Mouse (Mus musculus) CH12.LX (cell line): Measurements from ENCODE around the gene Tmcc1. TPM values are rescaled to one million over a fixed set of nuclear protein-coding genes. Genes with fewer than 3 reads are reported as not detected.

Experiments used
- DNase-seq: peaks from one replicate; pipeline ENCODE4 v3.0.0-alpha.2; 2013; ENCODE audit errors: extremely low read depth
- H3K27ac ChIP-seq: 2 replicates; pipeline ENCODE4 v1.5.1; 2012; ENCODE audit warnings: low read depth, mild to moderate bottlenecking, control low read depth, moderate library complexity; ENCODE audit not compliant: insufficient read depth
- H3K27me3 ChIP-seq: replicated peaks from 2 replicates; pipeline ENCODE3; 2012; ENCODE audit warnings: inconsistent platforms
- H3K36me3 ChIP-seq, 2 experiments: replicated peaks in 1 of 2; 2 replicates each; pipeline versions ENCODE3 to v1.6.1; 2012; ENCODE audit warnings: inconsistent platforms in 1 of 2, low read length in 1 of 2, mild to moderate bottlenecking in 1 of 2, mixed read lengths in 1 of 2, moderate library complexity in 1 of 2; ENCODE audit not compliant: control insufficient read depth in 1 of 2, insufficient read depth in 1 of 2
- H3K4me1 ChIP-seq, 2 experiments: 2 replicates each; pipeline ENCODE4 v1.6.1; 2012; ENCODE audit warnings: inconsistent platforms in 1 of 2, moderate library complexity in 1 of 2; ENCODE audit not compliant: insufficient read depth in 2 of 2, control insufficient read depth in 1 of 2
- H3K4me2 ChIP-seq: 2 replicates; pipeline ENCODE4 v1.6.1; 2012; ENCODE audit warnings: low read depth, mild to moderate bottlenecking, control low read depth; ENCODE audit not compliant: poor library complexity, insufficient read depth, severe bottlenecking
- H3K4me3 ChIP-seq, 3 experiments: fragments of 150-350 bp in 1 of 3; sonication (generic) in 1 of 3; replicated peaks in 1 of 3; 2 replicates each; pipeline versions ENCODE3 to v1.5.1; 2011 to 2012; ENCODE audit warnings: low read depth in 2 of 3, low read length in 2 of 3, mild to moderate bottlenecking in 2 of 3, moderate library complexity in 2 of 3, control low read depth in 1 of 3, improper control_type of control experiment in 1 of 3, inconsistent platforms in 1 of 3, mixed read lengths in 1 of 3; ENCODE audit not compliant: poor library complexity in 1 of 3
- H3K79me2 ChIP-seq: replicated peaks from 2 replicates; pipeline ENCODE4 v1.6.1; 2012; ENCODE audit warnings: mild to moderate bottlenecking, moderate library complexity; ENCODE audit not compliant: control insufficient read depth, poor library complexity, insufficient read depth, severe bottlenecking; ENCODE audit errors: extremely low read depth
- H3K9ac ChIP-seq: 2 replicates; pipeline ENCODE4 v1.6.1; 2012; ENCODE audit warnings: low read depth, mild to moderate bottlenecking, control low read depth, moderate library complexity; ENCODE audit not compliant: insufficient read depth
- H3K9me3 ChIP-seq: replicated peaks from 2 replicates; pipeline ENCODE3; 2012; ENCODE audit warnings: low read length, inconsistent platforms, mixed read lengths
- BHLHE40 ChIP-seq: IDR thresholded peaks from 2 replicates; pipeline ENCODE4 v1.6.1; 2011; ENCODE audit warnings: mild to moderate bottlenecking, low read depth, low read length, improper control_type of control experiment
- CHD1 ChIP-seq: IDR thresholded peaks from 2 replicates; pipeline ENCODE4 v1.6.1; 2012; ENCODE audit warnings: low read depth, low read length, improper control_type of control experiment, inconsistent platforms
- CHD2 ChIP-seq: IDR thresholded peaks from 2 replicates; pipeline ENCODE4 v1.6.1; 2011; ENCODE audit warnings: low read length, improper control_type of control experiment
- EP300 ChIP-seq: IDR thresholded peaks from 2 replicates; pipeline ENCODE4 v1.6.1; 2011; ENCODE audit warnings: low read length, improper control_type of control experiment
- ETS1 ChIP-seq: conservative IDR thresholded peaks from 2 replicates; pipeline ENCODE4 v1.6.1; 2012; ENCODE audit warnings: low read depth, mild to moderate bottlenecking, inconsistent platforms, low read length, improper control_type of control experiment, moderate library complexity
- GABPA ChIP-seq: IDR thresholded peaks from 2 replicates; pipeline ENCODE4 v1.6.1; 2012; ENCODE audit warnings: low read depth, low read length, improper control_type of control experiment, inconsistent platforms; ENCODE audit not compliant: insufficient replicate concordance
- IRF4 ChIP-seq: IDR thresholded peaks from 2 replicates; pipeline ENCODE4 v1.6.1; 2014; ENCODE audit warnings: low read depth, mild to moderate bottlenecking, inconsistent platforms, low read length, improper control_type of control experiment
- JUND ChIP-seq: conservative IDR thresholded peaks from 2 replicates; pipeline ENCODE4 v1.6.1; 2011; ENCODE audit warnings: low read depth, low read length, improper control_type of control experiment
- KAT2A ChIP-seq: IDR thresholded peaks from 2 replicates; pipeline ENCODE4 v1.6.1; 2012; ENCODE audit warnings: low read length, improper control_type of control experiment, inconsistent platforms; ENCODE audit not compliant: insufficient replicate concordance
- MXI1 ChIP-seq: IDR thresholded peaks from 2 replicates; pipeline ENCODE4 v1.6.1; 2011; ENCODE audit warnings: mild to moderate bottlenecking, low read depth, low read length, improper control_type of control experiment
- NELFE ChIP-seq: IDR thresholded peaks from 2 replicates; pipeline ENCODE4 v1.6.1; 2011; ENCODE audit warnings: low read depth, low read length, improper control_type of control experiment
- NRF1 ChIP-seq: IDR thresholded peaks from 2 replicates; pipeline ENCODE4 v1.6.1; 2014; ENCODE audit warnings: low read depth, mild to moderate bottlenecking, inconsistent platforms, low read length, improper control_type of control experiment, moderate library complexity
- PAX5 ChIP-seq: IDR thresholded peaks from 2 replicates; pipeline ENCODE4 v1.6.1; 2012; ENCODE audit warnings: low read length, inconsistent platforms, mixed read lengths
- POLR2A ChIP-seq: IDR thresholded peaks from 2 replicates; pipeline ENCODE4 v1.6.1; 2011; ENCODE audit warnings: low read depth, mild to moderate bottlenecking, improper control_type of control experiment, low read length
- RAD21 ChIP-seq: IDR thresholded peaks from 2 replicates; pipeline ENCODE4 v1.6.1; 2011; ENCODE audit warnings: low read depth, mild to moderate bottlenecking, low read length, improper control_type of control experiment, moderate library complexity
- RCOR1 ChIP-seq: conservative IDR thresholded peaks from 2 replicates; pipeline ENCODE4 v1.6.1; 2012; ENCODE audit warnings: low read depth, mild to moderate bottlenecking, inconsistent platforms, low read length, improper control_type of control experiment
- SIN3A ChIP-seq: IDR thresholded peaks from 2 replicates; pipeline ENCODE4 v1.6.1; 2012; ENCODE audit warnings: low read length, improper control_type of control experiment, inconsistent platforms
- TBP ChIP-seq: conservative IDR thresholded peaks from 2 replicates; pipeline ENCODE4 v1.6.1; 2011; ENCODE audit warnings: low read depth, low read length, improper control_type of control experiment
- TCF12 ChIP-seq: IDR thresholded peaks from 2 replicates; pipeline ENCODE4 v1.6.1; 2014; ENCODE audit warnings: low read depth, mild to moderate bottlenecking, inconsistent platforms, low read length, improper control_type of control experiment
- UBTF ChIP-seq: IDR thresholded peaks from 2 replicates; pipeline ENCODE4 v1.6.1; 2012; ENCODE audit warnings: low read depth, mild to moderate bottlenecking, inconsistent platforms, low read length, improper control_type of control experiment, moderate library complexity
- USF2 ChIP-seq: conservative IDR thresholded peaks from 2 replicates; pipeline ENCODE4 v1.6.1; 2011; ENCODE audit warnings: low read depth, low read length, improper control_type of control experiment
- ZC3H11A ChIP-seq: IDR thresholded peaks from 2 replicates; pipeline ENCODE4 v1.6.1; 2012; ENCODE audit warnings: low read depth, mild to moderate bottlenecking, inconsistent platforms, low read length, improper control_type of control experiment
- ZKSCAN1 ChIP-seq: IDR thresholded peaks from 2 replicates; pipeline ENCODE4 v1.6.1; 2012; ENCODE audit warnings: low read depth, inconsistent platforms, low read length, improper control_type of control experiment, borderline replicate concordance
- ZMIZ1 ChIP-seq: IDR thresholded peaks from 2 replicates; pipeline ENCODE4 v1.6.1; 2012; ENCODE audit warnings: low read depth, mild to moderate bottlenecking, inconsistent platforms, low read length, improper control_type of control experiment
- ZNF384 ChIP-seq: IDR thresholded peaks from 2 replicates; pipeline ENCODE4 v1.6.1; 2012; ENCODE audit warnings: low read depth, low read length, improper control_type of control experiment, inconsistent platforms
- dilution Hi-C: fragments of 300-500 bp; cut with MboI; formaldehyde crosslinking; loops from 2 replicates; pipeline ENCODE4 v1.14.3; 2020; ENCODE audit warnings: low sequenced_read_pairs; ENCODE audit not compliant: extremely low pct_unique_long_range_greater_than_20kb, extremely low pct_ligation_motif_present
- in situ Hi-C: fragments of 300-500 bp; cut with MboI; formaldehyde crosslinking; loops from 3 replicates; pipeline ENCODE4 v1.14.3; 2019; ENCODE audit warnings: low sequenced_read_pairs, low pct_ligation_motif_present, low pct_unique_long_range_greater_than_20kb, mixed read lengths
- polyA plus RNA-seq: library from polyadenylated mRNA; unstranded; fragments of >175 nt; gene quantifications from 2 replicates; pipeline ENCODE4 v1.2.1, GENCODE M21; 2012; ENCODE audit warnings: low read depth; ENCODE audit not compliant: insufficient read length
- total RNA-seq, 2 experiments: library from RNA; depleted of rRNA; stranded (reverse); fragments of 300-350 nt in 1 of 2; fragments of >200 nt in 1 of 2; gene quantifications; 2 replicates each; pipeline ENCODE4 v1.2.3; 2012 to 2014

Tmcc1 gene
- total and polyA plus RNA-seq, 3 experiments = 3.6 to 60.8 (median 3.7) TPM

DNA sequence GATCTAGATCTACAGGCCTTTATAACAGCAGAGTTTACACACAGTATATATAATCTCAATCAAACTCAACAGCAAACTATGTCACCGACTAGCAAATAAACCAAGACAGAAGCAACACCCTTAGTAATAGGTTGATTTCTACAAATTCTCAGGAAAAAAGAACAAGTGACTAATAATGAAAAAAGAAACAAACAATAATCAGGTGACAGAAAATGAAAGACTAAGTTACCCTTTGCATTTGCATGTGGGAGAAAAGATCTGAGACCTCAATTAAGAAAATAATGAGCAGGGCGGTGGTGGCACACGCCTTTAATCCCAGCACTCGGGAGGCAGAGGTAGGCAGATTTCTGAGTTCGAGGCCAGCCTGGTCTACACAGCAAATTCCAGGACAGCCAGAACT, 9.8 kb downstream of the Tmcc1 start:
- Histone ChIP-seq H3K4me3 (no peak overlapping the region), H3K36me3 (peaks cover 0 to 9% of the 10 kb centered on the region in 2 experiments), H3K27ac (no peak overlapping the region), H3K9ac (no peak overlapping the region), H3K27me3 (no peaks in the 10 kb centered on the region), H3K79me2 (no peaks in the 10 kb centered on the region; the same call in 1 of the 2 replicates), H3K4me2 (no peak overlapping the region), H3K4me1 (peaks cover 4 to 19% of the 10 kb centered on the region in 2 experiments; a peak in 2 of 4 replicates), H3K9me3 (no peaks in the 10 kb centered on the region)
- in situ Hi-C loops (no loop called here), dilution Hi-C loops (no loop called here)
- no peak for DNase-seq
- TF ChIP-seq SIN3A = no peak
- TF ChIP-seq EP300 = peak; percentile 36; the same call in 1 of the 2 replicates
- TF ChIP-seq USF2 = no peak
- no peak for TF ChIP-seq POLR2A
- no peak for TF ChIP-seq ZKSCAN1
- TF ChIP-seq TBP = 0 out of 2 replicates have a peak, but pooled peaks have one; percentile 35
- no peak for TF ChIP-seq NRF1
- TF ChIP-seq IRF4 = peak; percentile 76
- no peak for TF ChIP-seq ETS1
- no peak for TF ChIP-seq CHD2
- peak; percentile 59 for TF ChIP-seq BHLHE40
- TF ChIP-seq NELFE = no peak
- TF ChIP-seq PAX5 = no peak
- TF ChIP-seq ZNF384 = no peak
- no peak for TF ChIP-seq KAT2A
- no peak for TF ChIP-seq ZMIZ1
- TF ChIP-seq TCF12 = no peak
- TF ChIP-seq GABPA = no peak
- TF ChIP-seq RCOR1 = no peak
- TF ChIP-seq CHD1 = no peak
- TF ChIP-seq JUND = peak; percentile 83

GRCm38 (mm10) chr6:116180731-116181130, 12.6 kb downstream of the Tmcc1 start:
- no peak overlapping the region for H3K27ac ChIP-seq
- peaks cover 4 to 12% of the 10 kb centered on the region in 2 experiments; a peak in 2 of 4 replicates for H3K4me1 ChIP-seq
- no peak overlapping the region for H3K9ac ChIP-seq
- no peak overlapping the region for H3K4me2 ChIP-seq
- dilution Hi-C loops = no loop called here
- peaks cover 0 to 12% of the 10 kb centered on the region in 2 experiments for H3K36me3 ChIP-seq
- TF ChIP-seq GABPA = no peak
- TF ChIP-seq UBTF = no peak
- TF ChIP-seq TBP = no peak
- no peak for TF ChIP-seq MXI1
- no peak for TF ChIP-seq RAD21
- TF ChIP-seq ETS1 = no peak
- no peak for TF ChIP-seq TCF12
- no peak for TF ChIP-seq USF2
- no peak for TF ChIP-seq ZC3H11A
- no peak for DNase-seq
- H3K27me3 ChIP-seq = no peaks in the 10 kb centered on the region
- no peak overlapping the region for H3K4me3 ChIP-seq
- in situ Hi-C loops = no loop called here
- H3K9me3 ChIP-seq = no peaks in the 10 kb centered on the region
- no peaks in the 10 kb centered on the region for H3K79me2 ChIP-seq
